Mouse (Mus musculus): ENCODE data around the gene Gabbr2. TPM values are rescaled to one million over a fixed set of nuclear protein-coding genes. Genes with fewer than 3 reads are reported as not detected.

The Gabbr2 gene
- polyA plus RNA-seq, 1 experiment from 2014 or later = 0.16 TPM

GRCm38 (mm10) chr4:46916786-46917185 is 74.9 kb downstream of the Gabbr2 start:
- DNase-seq (ENCODE audit: low spot score) = no peak

- no peak for DNase-seq (ENCODE audit: low spot score)
Observed at GRCm38 (mm10) chr4:46915934-46916333, 75.7 kb downstream of the Gabbr2 start.

- DNase-seq (ENCODE audit: low spot score) = no peak
Observed at GRCm38 (mm10) chr4:46915476-46915875, 76.2 kb downstream of the Gabbr2 start.

- no peak for DNase-seq (ENCODE audit: low spot score)
Observed at GRCm38 (mm10) chr4:46914606-46915005, 77.1 kb downstream of the Gabbr2 start.

- DNase-seq (ENCODE audit: low spot score) = no peak
Observed at GRCm38 (mm10) chr4:46906036-46906691, 85.5 kb downstream of the Gabbr2 start.

GRCm38 (mm10) chr4:46905152-46905551 is 86.5 kb downstream of the Gabbr2 start:
- peak; percentile 13 for DNase-seq (ENCODE audit: low spot score)

GRCm38 (mm10) chr4:46904129-46904528 is 87.5 kb downstream of the Gabbr2 start:
- no peak for DNase-seq (ENCODE audit: low spot score)

- no peak for DNase-seq (ENCODE audit: low spot score)
Observed at GRCm38 (mm10) chr4:46898546-46898945, 93.1 kb downstream of the Gabbr2 start.

GRCm38 (mm10) chr4:46897634-46898399 is 93.9 kb downstream of the Gabbr2 start:
- DNase-seq (ENCODE audit: low spot score) = no peak

GRCm38 (mm10) chr4:46894144-46894543 is 97.5 kb downstream of the Gabbr2 start:
- DNase-seq (ENCODE audit: low spot score) = no peak

- DNase-seq (ENCODE audit: low spot score) = no peak
Observed at GRCm38 (mm10) chr4:46889175-46889574, 102.5 kb downstream of the Gabbr2 start.

- DNase-seq (ENCODE audit: low spot score) = no peak
Observed at GRCm38 (mm10) chr4:46885627-46886383, 105.9 kb downstream of the Gabbr2 start.

- DNase-seq (ENCODE audit: low spot score) = no peak
Observed at GRCm38 (mm10) chr4:46884132-46884531, 107.5 kb downstream of the Gabbr2 start.

- no peak for DNase-seq (ENCODE audit: low spot score)
Observed at GRCm38 (mm10) chr4:46883546-46883945, 108.1 kb downstream of the Gabbr2 start.

- DNase-seq (ENCODE audit: low spot score) = no peak
Observed at GRCm38 (mm10) chr4:46883047-46883446, 108.6 kb downstream of the Gabbr2 start.

- DNase-seq (ENCODE audit: low spot score) = no peak
Observed at GRCm38 (mm10) chr4:46881271-46881670, 110.4 kb downstream of the Gabbr2 start.

- no peak for DNase-seq (ENCODE audit: low spot score)
Observed at GRCm38 (mm10) chr4:46879943-46880342, 111.7 kb downstream of the Gabbr2 start.

GRCm38 (mm10) chr4:46872750-46873149 is 118.9 kb downstream of the Gabbr2 start:
- DNase-seq (ENCODE audit: low spot score) = no peak

GRCm38 (mm10) chr4:46870157-46870556 is 121.5 kb downstream of the Gabbr2 start:
- no peak for DNase-seq (ENCODE audit: low spot score)

GRCm38 (mm10) chr4:46869380-46869779 is 122.3 kb downstream of the Gabbr2 start:
- no peak for DNase-seq (ENCODE audit: low spot score)

- DNase-seq (ENCODE audit: low spot score) = no peak
Observed at GRCm38 (mm10) chr4:46868921-46869320, 122.8 kb downstream of the Gabbr2 start.

GRCm38 (mm10) chr4:46868181-46868580 is 123.5 kb downstream of the Gabbr2 start:
- DNase-seq (ENCODE audit: low spot score) = no peak
